Mouse (Mus musculus) intestine, postnatal 0 days (tissue): ENCODE measurements at regions not wholly inside any gene's neighbourhood (a gene's known extent, or its start where the extent isn't known, plus 50 kb on each side); places are given as distances from the start of the nearest gene placed in this dataset.

ENCODE experiments used
- ATAC-seq: fragments of 200-750 bp; cut with Nextera tagmentation; 2 replicates; pipeline ENCODE4 v1.8.0; 2017; ENCODE audit warnings: mild to moderate bottlenecking, moderate TSS enrichment, moderate library complexity
- H3K27ac ChIP-seq: fragments of 300-500 bp; sonication (generic); 2 replicates; pipeline ENCODE4 v1.5.1; 2014; ENCODE audit warnings: mild to moderate bottlenecking, low read depth, low read length, moderate library complexity
- H3K27me3 ChIP-seq: fragments of 300-500 bp; sonication (generic); replicated peaks from 2 replicates; pipeline ENCODE4 v1.6.1; 2014; ENCODE audit warnings: low read length, mixed read lengths; ENCODE audit not compliant: control insufficient read depth, insufficient read depth
- H3K36me3 ChIP-seq: fragments of 300-500 bp; sonication (generic); 2 replicates; pipeline ENCODE4 v1.6.1; 2014; ENCODE audit warnings: mild to moderate bottlenecking, moderate library complexity; ENCODE audit not compliant: control insufficient read depth, insufficient read depth
- H3K4me1 ChIP-seq: fragments of 300-500 bp; sonication (generic); replicated peaks from 2 replicates; pipeline ENCODE4 v1.6.1; 2014; ENCODE audit warnings: antibody characterized with exemption, low read length, mixed read lengths; ENCODE audit not compliant: control insufficient read depth, insufficient read depth
- H3K4me2 ChIP-seq: fragments of 300-500 bp; sonication (generic); replicated peaks from 2 replicates; pipeline ENCODE4 v1.6.1; 2014; ENCODE audit warnings: low read depth, mild to moderate bottlenecking, moderate library complexity
- H3K4me3 ChIP-seq: fragments of 300-500 bp; sonication (generic); 2 replicates; pipeline ENCODE4 v1.5.1; 2014; ENCODE audit warnings: low read depth, low read length
- H3K9ac ChIP-seq: fragments of 300-500 bp; sonication (generic); 2 replicates; pipeline ENCODE4 v1.6.1; 2014; ENCODE audit warnings: mild to moderate bottlenecking, low read depth, low read length
- H3K9me3 ChIP-seq: fragments of 300-500 bp; sonication (generic); 2 replicates; pipeline ENCODE4 v1.6.1; 2016; ENCODE audit warnings: mixed run types; ENCODE audit not compliant: control insufficient read depth
- CTCF ChIP-seq: sonication (generic); IDR thresholded peaks from 2 replicates; pipeline ENCODE4 v1.5.1; 2016; ENCODE audit warnings: low read depth, mild to moderate bottlenecking, control low read depth, antibody characterized with exemption, moderate library complexity
- WGBS: fragments of 180-500 bp; shearing (Covaris S2); extraction: QIAGEN DNeasy Blood & Tissue Kit; methylation state at CpG from one replicate; pipeline ENCODE4 v1.1.7; 2014; 5-methylcytosine and 5-hydroxymethylcytosine counted together

GRCm38 (mm10) chr13:69933551-69933845, 131.3 kb downstream of the Med10 start:
- H3K36me3 ChIP-seq = no peaks in the 10 kb centered on the region
- H3K9ac ChIP-seq = no peak overlapping the region
- no peak for TF ChIP-seq CTCF
- 65% methylated on average over 6 of the region's 6 CpGs for WGBS
- ATAC-seq = no peak
- no peak overlapping the region for H3K4me3 ChIP-seq
- no peak overlapping the region for H3K27ac ChIP-seq
- no peaks in the 10 kb centered on the region for H3K9me3 ChIP-seq
- H3K27me3 ChIP-seq = no peaks in the 10 kb centered on the region
- H3K4me2 ChIP-seq = no peak overlapping the region
- H3K4me1 ChIP-seq = no peaks in the 10 kb centered on the region

DNA sequence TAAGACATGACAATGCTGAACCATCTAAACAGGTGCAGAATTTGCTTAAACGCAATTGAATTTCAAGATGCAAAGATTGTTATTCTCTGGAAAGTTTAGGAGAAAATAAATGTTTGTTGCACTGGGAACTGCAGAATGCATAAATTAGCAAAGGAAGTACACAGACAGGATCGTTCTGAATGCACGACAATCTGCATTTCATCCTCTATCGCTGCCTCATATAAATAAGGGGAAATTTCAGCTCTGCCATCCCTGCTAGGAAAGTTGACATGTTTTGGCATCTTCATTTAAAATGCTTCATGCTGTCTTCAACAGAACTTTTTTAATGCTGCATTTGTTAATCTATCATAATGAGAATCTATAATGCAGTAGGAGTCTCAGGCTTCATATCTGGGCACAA, 137.6 kb downstream of the Med10 start:
- Histone ChIP-seq H3K4me3 (no peak overlapping the region), H3K4me1 (no peaks in the 10 kb centered on the region), H3K9ac (no peak overlapping the region), H3K9me3 (no peaks in the 10 kb centered on the region), H3K4me2 (no peak overlapping the region), H3K27me3 (no peaks in the 10 kb centered on the region), H3K27ac (no peak overlapping the region), H3K36me3 (no peaks in the 10 kb centered on the region)
- no peak for ATAC-seq
- TF ChIP-seq CTCF = no peak
- 92% methylated on average over 4 of the region's 4 CpGs for WGBS

DNA sequence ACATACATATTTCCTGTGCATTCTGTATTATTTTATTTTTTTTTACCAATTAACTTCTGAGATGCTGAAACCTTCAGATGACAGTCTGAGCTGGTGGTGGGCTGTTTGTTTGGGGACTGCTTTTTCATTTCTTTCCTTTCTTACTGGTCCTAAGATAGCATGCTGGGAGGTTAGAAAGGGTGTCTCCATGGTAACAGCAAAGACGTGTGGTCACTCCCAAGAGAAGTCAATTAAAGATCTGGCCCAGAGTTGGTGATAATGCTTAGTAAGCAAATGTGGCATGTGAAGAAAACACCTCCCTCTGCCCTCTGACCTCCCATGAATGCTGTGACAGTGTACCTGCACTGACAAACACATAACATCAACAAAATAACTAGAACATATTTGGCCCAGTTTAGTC, 142.5 kb downstream of the Med10 start:
- no peak for ATAC-seq
- no peak for TF ChIP-seq CTCF
- Histone ChIP-seq H3K9ac (no peak overlapping the region), H3K27me3 (no peaks in the 10 kb centered on the region), H3K4me2 (no peak overlapping the region), H3K9me3 (no peaks in the 10 kb centered on the region), H3K4me3 (no peak overlapping the region), H3K27ac (no peak overlapping the region), H3K4me1 (no peaks in the 10 kb centered on the region), H3K36me3 (no peaks in the 10 kb centered on the region)
- 19% methylated on average over 1 of the region's 1 CpGs for WGBS

- Histone ChIP-seq H3K4me3 (no peak overlapping the region), H3K9me3 (no peaks in the 10 kb centered on the region), H3K4me1 (no peaks in the 10 kb centered on the region), H3K4me2 (no peak overlapping the region), H3K27me3 (no peaks in the 10 kb centered on the region), H3K9ac (no peak overlapping the region), H3K27ac (no peak overlapping the region), H3K36me3 (no peaks in the 10 kb centered on the region)
- ATAC-seq = no peak
- TF ChIP-seq CTCF = no peak
- WGBS = 65% methylated on average over 7 of the region's 7 CpGs
Measured at GRCm38 (mm10) chr13:69946615-69947014, 144.4 kb downstream of the Med10 start.

- TF ChIP-seq CTCF = no peak
- 83% methylated on average over 4 of the region's 4 CpGs for WGBS
Measured at GRCm38 (mm10) chr13:69952061-69952460, 149.9 kb downstream of the Med10 start.

GRCm38 (mm10) chr13:69954171-69954570, 152.0 kb downstream of the Med10 start:
- ATAC-seq = no peak
- no peaks in the 10 kb centered on the region for H3K4me1 ChIP-seq
- H3K4me3 ChIP-seq = no peak overlapping the region
- no peaks in the 10 kb centered on the region for H3K9me3 ChIP-seq
- no peak for TF ChIP-seq CTCF
- 77% methylated on average over 5 of the region's 5 CpGs for WGBS
- H3K27me3 ChIP-seq = no peaks in the 10 kb centered on the region
- H3K27ac ChIP-seq = no peak overlapping the region
- no peak overlapping the region for H3K9ac ChIP-seq
- H3K36me3 ChIP-seq = no peaks in the 10 kb centered on the region
- no peak overlapping the region for H3K4me2 ChIP-seq

More at GRCm38 (mm10) chr13:69952061-69952460, 149.9 kb downstream of the Med10 start:
- H3K4me2 ChIP-seq = no peak overlapping the region
- no peak for ATAC-seq
- no peaks in the 10 kb centered on the region for H3K27me3 ChIP-seq
- no peaks in the 10 kb centered on the region for H3K9me3 ChIP-seq
- no peak overlapping the region for H3K4me3 ChIP-seq
- no peaks in the 10 kb centered on the region for H3K4me1 ChIP-seq
- no peak overlapping the region for H3K27ac ChIP-seq
- no peaks in the 10 kb centered on the region for H3K36me3 ChIP-seq
- no peak overlapping the region for H3K9ac ChIP-seq

- Histone ChIP-seq H3K4me1 (no peaks in the 10 kb centered on the region), H3K4me3 (no peak overlapping the region), H3K27me3 (no peaks in the 10 kb centered on the region), H3K4me2 (no peak overlapping the region), H3K9ac (no peak overlapping the region), H3K27ac (no peak overlapping the region), H3K36me3 (no peaks in the 10 kb centered on the region), H3K9me3 (no peaks in the 10 kb centered on the region)
- ATAC-seq = no peak
- WGBS = 73% methylated on average over 2 of the region's 2 CpGs
- TF ChIP-seq CTCF = no peak
Measured at GRCm38 (mm10) chr13:69955503-69955902, 153.3 kb downstream of the Med10 start.
